Mouse (Mus musculus) lung, postnatal 25 days (tissue): ENCODE results near the gene Dennd6b.

ENCODE experiments used
- DNase-seq: peaks from one replicate; pipeline ENCODE4 v3.0.0; 2022; ENCODE audit warnings: low spot score

The Dennd6b gene

DNA sequence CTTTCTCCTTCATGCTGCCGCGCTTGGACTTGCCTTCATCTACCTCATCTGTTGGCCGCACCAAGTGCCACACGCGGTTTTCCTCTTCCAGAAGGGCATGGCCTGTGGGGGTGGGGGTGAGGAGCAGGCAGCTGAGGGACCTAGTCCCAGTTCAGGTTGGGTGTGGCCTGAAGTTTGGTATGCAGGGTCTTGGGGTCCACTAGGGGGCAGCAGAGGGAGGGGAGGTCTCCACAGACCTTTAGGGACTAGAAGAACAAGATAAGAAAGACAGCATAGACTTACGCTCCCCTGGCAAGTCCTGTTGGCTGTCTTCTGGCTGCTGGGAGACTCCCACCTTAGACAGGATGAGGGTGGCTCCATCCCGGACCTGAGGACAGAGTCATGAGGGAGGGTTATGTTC lies 38.3 kb downstream of the Dennd6b start:
- peak; percentile 80 for DNase-seq

DNA sequence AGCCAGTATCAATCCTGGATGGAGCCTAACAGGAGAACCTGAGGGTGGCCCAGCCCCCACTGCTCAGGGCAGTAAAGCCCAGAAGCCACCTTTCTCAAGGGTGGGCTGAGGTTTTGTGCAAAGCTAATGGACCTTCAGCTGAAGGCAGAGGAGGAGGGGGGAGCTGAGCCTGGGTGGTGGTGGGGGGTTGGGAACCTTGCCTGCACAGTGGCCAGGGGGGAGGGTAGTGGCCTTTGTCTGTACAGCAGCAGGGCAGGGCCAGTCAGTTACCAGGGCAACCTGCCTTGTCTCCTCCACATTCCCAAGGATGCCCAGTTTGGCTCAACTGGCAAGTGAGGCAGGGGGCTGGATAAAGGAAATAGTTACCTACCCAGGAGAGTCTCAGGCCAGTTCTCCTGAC lies 44.0 kb downstream of the Dennd6b start:
- DNase-seq, result no peak

DNA sequence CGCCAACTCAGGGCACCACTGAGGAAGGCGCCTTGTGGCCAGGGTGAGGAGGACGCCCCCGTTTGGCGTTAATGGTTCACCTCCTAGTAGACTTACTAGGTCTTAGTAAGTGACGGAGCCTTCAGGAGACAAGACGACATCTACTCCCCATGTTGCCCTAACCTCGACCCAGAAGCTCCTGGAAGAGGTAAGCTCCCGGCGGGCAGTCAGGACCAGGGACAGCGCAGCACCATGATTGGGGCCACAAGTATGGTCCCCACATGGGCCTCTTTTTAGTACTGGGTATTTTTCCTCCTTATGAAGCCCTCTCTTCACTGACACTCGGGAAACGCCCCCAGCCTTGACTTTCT lies 46.3 kb downstream of the Dennd6b start:
- no peak for DNase-seq

DNA sequence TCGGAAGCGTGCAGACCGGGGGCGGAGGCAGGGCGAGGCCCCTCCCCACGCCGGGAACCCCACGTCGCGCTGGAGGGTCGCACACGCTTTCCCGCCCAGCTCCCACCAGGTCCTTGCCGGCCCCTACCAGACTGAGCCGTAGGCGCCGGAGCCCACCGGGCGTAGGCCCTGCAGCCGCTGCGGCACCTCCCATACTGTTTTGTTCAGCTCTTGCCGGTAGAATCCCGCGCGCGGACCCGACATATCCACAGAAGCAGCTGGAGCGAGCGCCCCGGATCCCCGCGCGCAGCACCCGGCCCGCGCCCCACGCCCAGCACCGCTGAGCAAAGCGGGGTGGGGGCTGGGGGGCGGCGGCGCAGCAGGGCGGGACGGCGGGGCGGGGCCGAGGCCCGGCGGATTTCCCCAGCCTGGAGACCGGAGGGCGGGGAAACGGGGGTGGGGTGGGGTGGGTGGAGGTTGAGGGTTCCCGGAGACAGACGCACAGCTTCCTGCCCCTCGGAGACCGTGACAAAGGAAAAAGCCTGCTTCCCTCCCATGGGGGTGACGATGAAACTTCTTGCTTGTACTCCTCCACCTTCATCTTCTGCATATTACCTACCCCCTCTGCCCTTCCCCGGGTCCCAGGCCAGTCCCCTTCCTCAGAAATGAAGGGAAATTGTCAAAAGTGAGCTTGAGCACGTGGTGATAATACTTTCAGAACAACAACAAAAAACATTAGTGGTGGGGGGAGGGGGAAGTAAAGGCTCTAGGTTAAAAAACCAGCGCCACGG lies 46.8 kb downstream of the Dennd6b start, which contains the start of gene Mapk11:
TSS of gene Mapk11 (minus strand) at position 358 of the 770 bp plus-strand sequence.
- DNase-seq, result peak; percentile 47

DNA sequence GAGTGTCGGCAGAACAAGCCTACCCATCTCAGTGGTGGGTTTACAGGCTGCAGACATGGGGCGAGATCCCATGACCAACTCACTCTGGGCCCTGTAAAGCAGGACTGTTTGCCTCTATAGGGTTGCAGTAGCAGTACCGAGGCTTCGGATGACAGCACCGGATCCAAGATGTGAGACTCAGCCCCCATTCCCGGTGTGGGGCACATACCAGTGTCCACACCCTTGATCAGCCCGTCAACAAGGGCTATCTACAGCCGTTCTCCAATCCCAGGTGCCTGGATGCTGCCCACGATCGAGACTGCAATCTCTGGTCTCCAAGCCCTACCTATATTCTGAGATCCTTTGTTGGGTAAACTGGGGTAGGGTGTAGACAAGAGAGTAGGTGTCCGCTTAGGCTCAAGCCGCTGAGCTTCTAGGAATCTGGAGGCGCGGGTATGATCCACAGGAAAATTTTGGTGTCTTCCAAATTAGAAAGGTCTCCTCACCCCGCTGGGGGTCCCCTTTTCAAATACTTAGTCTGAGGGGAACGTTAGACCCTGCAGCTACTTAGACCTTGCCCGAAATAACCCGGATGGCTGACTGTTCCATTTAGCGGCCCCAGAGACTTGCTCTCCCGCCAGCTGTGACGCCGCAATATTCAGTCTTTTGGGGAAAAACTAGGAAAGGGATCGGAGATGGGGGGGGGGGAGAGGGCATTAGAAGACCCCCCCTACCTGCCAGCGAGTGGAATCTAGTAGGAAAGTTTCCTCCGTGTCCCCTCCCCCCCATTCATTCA lies 47.6 kb downstream of the Dennd6b start:
- no peak for DNase-seq

DNA sequence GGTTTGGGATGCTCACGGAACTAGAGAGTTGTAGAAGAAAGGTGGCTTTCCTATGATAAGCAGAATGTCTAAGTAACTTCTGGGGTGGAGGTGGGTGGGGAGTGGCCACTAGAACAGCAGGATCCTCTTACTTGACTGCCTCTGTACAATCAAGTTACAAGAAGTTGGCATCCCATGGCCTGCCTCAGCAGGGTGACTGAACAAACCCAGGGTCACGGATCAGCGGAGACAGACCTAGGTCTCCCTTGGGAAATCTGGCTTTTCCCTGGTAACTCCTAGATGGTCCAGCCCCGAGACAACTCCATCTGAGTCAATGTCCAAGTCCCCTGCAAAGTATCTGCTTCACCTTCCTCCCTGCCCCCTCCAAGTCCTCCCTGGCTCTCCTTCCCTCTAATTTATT lies 48.4 kb downstream of the Dennd6b start:
- DNase-seq, result no peak

DNA sequence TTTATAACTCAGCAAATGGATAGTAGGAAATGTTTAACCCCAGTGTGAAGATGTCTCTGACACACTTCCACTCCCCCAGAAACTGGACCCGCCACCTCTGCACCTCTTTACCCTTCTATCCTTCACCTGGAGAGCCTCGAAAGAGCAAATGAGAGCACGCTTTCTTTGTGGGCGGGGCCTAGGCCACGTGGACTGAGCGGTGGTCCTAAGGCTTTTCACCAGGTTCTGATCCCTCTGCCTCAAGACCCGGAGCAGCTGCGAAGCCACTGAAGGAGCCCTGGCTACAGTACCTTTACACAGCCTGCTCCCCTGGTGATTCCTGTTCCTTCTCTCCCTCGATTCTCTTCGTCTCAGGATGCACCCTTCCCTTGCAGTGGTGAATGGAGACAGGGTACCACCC lies 48.8 kb downstream of the Dennd6b start:
- no peak for DNase-seq

DNA sequence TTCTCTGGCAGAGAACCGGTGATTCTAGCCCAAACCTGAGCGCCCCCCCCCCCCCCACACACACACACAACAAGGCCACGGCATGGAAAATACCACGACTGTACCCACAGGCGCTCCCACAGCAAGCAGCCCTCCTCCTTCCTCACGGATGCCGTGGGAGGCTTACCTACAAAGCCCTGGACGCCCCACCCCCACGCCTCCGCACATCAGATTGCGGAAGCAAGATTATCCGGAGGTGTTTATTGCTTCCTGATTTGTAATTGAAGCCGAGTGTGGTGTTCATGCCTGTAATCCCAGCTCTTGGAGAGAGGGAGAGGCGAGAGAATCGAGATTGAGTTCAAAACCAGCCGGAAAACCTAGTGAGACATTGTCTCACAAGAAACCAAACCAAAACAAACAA lies 49.3 kb downstream of the Dennd6b start:
- peak; percentile 54 for DNase-seq

DNA sequence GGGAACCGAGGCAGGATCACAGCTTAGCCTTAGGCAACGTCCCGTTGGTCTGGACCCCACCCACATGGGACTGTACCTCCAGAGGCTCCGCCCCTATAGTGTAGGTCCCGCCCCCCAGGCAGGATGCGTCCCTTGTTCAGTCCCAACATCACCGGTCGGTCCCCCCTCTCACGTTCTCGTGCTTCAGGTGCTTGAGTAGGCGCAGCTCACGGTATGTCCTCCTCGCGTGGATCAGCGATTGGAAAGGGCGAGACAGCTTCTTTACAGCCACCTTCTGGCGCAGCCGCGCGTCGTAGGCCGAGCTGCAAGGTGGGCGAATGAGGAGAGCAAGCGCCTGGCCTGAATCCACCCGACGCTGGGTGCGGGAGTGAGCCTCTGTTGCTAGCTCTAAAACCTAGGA lies 49.8 kb downstream of the Dennd6b start:
- DNase-seq, result peak; percentile 52

DNA sequence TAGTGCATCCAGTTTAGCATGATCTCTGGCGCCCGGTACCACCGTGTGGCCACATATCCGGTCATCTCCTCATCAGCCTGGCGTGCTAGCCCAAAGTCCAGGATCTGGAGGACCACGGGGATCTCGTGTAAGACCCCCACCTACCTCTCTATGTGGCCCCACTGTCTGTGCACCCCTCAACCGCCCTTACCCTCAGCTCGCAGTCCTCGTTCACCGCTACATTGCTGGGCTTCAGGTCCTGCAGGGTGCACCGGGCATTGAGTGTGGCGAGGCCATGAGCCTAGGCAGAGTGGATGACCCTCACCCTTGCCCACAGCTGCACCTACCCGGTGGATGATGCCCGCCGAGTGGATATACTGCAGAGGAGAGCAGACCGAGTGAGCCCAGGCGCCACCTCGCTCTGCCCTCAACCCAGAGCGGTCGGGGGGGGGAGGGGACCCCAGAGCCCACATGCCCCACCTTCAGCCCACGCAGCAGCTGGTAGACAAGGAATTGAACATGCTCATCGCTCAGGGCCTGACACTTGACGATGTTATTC lies 50.4 kb downstream of the Dennd6b start:
- no peak for DNase-seq

DNA sequence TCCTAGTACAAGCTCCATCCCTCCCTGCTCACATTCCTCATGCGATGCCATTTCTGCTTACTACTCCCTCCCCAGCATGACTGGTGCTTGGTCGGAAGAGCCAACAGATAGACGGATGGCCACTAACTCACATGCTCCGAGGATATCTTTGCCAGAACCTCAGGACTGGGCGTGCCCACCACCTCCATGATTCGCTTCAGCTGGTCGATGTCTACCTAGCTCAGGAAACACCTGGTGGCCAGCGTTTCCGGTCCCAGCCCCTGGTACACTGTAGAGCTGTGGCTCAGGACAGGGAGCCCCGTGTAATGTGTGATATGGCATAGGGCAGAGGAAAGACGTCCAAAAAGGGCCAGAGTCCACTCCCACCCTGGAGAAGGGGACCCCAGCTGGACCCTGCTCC lies 51.3 kb downstream of the Dennd6b start:
- DNase-seq, result no peak

DNA sequence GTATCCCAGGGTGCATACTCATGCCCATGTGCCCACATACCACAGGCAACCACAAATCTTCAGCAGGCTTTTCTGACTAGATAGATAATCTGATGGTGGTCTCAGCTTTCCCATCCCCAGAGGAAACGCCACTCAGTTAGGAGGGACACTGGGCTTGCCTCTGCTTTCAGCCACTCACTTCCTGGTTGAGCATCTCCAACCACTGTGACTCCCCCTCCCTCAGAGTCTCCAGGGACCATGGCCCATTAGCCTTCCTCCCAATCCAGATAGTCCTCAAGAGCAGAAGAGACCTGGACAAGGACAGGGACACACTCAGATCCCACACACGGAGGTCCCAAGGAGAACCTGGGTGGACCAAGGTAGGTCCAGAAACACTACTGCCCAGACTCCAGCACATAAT lies 53.2 kb downstream of the Dennd6b start:
- no peak for DNase-seq

DNA sequence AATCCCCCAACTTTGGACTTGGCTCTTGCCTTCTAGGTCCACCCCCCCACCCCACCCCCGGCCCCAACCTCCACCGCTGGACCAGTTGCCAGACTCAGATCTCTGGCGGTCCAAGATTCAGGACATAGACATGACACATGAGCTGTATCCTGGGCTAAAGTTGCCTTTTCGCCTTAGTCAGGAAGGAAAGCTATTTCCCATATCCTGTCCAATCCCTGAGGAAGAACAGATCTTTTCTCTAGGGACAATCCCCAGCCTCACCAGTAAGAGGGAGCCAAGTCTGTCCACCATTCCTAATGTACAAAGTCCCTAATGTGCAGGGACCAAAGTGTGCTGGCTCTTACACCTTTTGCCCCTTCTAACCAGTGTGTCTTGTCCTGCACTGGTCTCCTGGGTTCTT lies 54.4 kb downstream of the Dennd6b start:
- no peak for DNase-seq

DNA sequence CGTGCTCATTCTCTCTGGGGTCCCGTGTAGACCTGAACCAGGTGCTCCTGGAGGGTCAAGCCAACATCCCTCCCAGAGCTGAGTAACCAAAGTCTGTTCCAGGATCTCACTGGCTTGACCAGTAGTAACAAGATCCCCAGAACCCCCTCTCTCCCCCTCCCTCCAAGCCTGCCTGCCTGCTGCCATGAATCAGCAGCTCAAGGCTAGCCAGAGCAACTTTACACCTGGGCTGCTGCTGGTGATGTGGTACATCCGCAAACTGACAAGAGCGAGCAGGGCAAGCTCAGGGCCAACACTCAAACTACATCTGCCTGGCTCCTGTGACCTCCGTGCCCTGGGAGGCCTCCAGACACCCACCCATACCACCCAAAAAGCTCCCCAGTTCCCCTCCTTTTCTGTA lies 54.9 kb downstream of the Dennd6b start:
- no peak for DNase-seq

DNA sequence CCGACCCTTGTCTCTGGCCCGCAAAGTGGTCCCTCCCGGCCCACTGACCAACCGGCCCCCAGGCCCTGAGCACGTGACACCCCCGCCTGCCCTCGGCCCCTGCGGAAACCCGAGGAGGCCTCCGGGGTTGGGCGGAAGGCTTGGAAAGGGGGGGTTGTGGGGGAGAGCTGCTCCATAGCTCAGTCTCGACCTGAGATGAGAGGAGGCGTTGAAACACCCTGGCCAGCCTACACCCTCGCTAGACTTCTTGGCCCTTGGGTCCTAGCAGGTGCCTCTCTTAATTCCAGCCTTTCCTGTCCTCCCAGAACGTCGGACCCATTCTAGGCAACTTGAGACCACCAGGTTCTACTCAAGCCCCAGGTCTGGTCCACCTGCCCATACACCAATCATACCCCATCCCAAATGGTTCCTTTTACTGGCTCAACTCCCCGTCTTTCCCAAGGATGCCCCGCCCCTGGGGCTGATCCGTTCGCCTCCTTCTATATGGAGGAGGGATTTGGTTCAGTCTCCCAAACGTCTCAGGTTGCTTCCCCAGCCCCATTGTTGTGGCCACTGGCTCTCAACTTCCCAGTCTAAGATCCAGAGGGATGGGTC lies 55.5 kb downstream of the Dennd6b start, which contains the start of gene Mapk12:
TSS of gene Mapk12 (minus strand) at position 45 of the 594 bp plus-strand sequence.
- DNase-seq, result peak; percentile 76

DNA sequence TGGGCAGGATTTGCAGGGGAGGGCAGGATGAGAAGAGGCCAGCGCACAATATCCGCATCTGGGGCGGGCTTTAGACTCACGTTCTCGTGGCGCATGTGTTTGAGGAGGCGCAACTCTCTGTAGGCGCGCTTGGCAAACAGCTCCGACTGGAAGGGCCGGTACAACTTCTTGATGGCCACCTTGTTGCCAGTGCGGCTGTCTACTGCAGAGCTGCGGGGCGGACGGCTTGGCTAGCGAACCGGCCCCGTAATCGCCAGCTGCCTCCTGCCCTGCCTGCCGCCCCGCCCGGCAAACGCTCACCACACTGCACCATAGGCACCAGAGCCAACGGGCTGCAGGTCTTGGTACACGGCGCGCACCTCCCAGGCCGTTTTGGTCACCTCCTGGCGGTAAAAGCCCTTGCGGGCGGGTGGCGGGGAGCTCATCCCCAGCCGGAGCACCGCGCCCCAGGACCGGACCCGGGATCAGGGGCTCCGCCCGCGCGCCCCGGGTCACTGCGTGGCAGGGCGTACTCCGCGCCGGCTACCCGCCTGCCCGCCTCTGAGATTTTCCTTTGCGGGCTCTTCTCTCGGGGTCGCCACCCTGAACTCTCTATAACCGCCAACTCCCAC lies 56.1 kb downstream of the Dennd6b start:
- DNase-seq, result peak; percentile 70

DNA sequence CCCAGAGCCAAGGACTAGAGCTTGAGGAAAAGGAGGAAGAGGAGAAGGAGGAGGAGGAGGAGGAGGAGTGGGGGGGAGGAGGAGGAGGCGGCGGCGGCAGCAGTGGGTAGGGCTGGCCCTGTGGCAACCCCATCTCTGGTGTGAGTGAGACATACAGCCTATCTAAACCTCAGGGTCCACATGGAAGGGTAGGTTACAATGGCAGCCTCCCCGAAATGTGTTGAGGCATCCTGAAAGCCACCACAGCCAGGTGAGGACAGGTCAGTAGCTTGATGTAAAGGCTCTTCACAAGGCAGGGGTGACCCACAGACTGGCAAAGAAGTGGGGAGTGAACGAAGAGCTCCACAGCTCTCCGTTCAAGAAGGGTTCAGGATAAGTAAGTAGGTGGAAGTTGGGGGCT lies 57.8 kb downstream of the Dennd6b start:
- DNase-seq, result no peak

DNA sequence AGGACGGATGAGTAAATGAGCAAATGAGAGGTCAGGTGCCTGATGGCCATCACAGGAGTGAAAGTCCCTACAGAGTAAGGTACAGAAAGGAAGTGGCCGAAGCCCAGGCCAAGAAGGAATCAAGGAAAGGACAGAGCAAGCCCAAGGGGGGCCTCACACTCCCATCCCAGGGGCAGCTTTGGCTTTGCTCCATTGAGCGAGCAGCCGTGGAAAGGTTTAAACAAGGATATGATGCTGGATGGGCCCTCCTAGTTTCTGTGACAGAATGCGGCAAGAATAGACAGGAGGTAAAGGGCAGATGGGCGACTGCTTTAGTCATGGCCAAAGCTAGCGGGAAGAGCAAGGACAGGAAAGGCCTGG lies 58.3 kb downstream of the Dennd6b start:
- DNase-seq, result no peak

DNA sequence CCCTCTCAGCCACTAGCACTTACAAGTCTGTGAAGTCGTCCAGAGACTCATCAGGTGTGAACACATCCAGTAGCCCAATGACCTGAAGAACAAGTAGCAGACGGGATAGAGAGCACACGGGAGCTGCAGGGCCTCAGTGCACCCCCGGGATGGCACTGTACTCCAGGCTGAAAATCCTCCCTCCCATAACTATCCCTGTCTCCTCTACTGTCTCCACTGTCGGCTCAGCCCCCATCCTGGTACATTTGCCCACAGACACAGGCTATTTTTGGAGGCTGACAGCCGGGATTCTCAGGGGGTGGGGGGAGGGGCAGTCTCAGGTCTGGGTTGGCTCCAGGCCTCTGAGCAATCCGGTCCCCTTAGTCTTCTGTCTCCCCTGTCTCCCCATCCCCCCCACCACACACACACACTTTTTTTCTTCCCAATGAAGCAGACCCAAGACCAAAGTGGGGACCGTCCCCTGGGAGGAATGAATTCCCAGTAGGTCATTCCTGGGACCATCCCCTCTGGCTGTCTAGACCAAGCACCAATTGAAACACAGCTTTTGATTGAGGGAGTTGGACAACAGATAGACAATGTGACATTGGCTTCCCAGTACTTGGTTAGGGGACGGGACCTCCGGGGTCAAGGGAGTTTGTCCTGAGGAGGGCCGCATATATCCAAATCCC lies 58.8 kb downstream of the Dennd6b start:
- no peak for DNase-seq

DNA sequence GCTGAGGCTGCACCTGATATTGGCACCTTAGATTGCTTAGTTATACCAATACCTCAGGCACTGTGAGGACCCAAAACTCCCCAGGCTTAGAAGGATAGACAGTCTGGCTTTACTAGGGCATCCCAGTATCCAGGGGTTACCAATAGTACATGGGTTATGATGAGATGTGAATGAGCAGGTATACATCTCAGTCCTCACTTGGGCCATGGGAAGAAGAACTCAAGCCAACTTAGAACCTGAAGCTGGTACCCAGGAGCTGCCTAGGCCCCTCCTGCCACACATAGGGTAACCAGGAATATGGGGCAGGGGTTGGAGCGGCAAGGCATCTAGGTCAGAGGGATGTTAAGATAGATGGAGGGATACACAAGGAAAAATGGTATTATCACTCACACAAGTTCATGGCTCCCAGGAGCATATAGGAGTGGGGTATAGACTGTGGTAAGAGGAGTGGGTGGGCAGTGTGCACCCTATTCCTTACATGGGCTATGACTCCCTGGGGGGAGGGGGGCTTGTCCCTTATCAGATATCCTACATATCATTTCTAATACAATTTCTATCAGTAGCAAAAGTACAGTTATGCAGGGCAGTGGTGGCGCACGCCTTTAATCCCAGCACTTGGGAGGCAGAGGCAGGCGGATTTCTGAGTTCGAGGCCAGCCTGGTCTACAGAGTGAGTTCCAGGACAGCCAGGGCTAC lies 59.7 kb downstream of the Dennd6b start:
- DNase-seq, result no peak
